Mouse (Mus musculus): ENCODE results near the gene Lman2l.
A peak's percentile ranks its signal among the peaks of the same experiment; 100 is the strongest.

Gene Lman2l

GRCm38 (mm10) chr1:36444471-36445464 is at the start of gene Lman2l:
Gene Lman2l, minus strand, starts transcription at chr1:36445271.
- peak; percentile 98 for DNase-seq

- DNase-seq: no peak
These were observed 48.2 kb upstream of the Lman2l start for GRCm38 (mm10) chr1:36493299-36493698.

- peak; percentile 78 for DNase-seq
These were observed 47.5 kb upstream of the Lman2l start for GRCm38 (mm10) chr1:36492416-36493139.

- DNase-seq: no peak
These were observed 44.6 kb upstream of the Lman2l start for GRCm38 (mm10) chr1:36489661-36490060.

GRCm38 (mm10) chr1:36487111-36487510 is 42.0 kb upstream of the Lman2l start:
- no peak for DNase-seq

- no peak for DNase-seq
These were observed 40.0 kb upstream of the Lman2l start for GRCm38 (mm10) chr1:36485080-36485479.

GRCm38 (mm10) chr1:36483825-36484224 is 38.8 kb upstream of the Lman2l start:
- peak; percentile 27 for DNase-seq

GRCm38 (mm10) chr1:36479903-36480899 is 35.1 kb upstream of the Lman2l start:
- DNase-seq: no peak

- DNase-seq: peak; percentile 52
These were observed 33.3 kb upstream of the Lman2l start for GRCm38 (mm10) chr1:36478343-36478795.

GRCm38 (mm10) chr1:36476426-36476825 is 31.4 kb upstream of the Lman2l start:
- peak; percentile 65 for DNase-seq

GRCm38 (mm10) chr1:36475480-36476110 is 30.5 kb upstream of the Lman2l start:
- DNase-seq: peak; percentile 33

GRCm38 (mm10) chr1:36474646-36475045 is 29.6 kb upstream of the Lman2l start:
- peak; percentile 71 for DNase-seq

- DNase-seq: no peak
These were observed 28.2 kb upstream of the Lman2l start for GRCm38 (mm10) chr1:36473211-36473780.

- DNase-seq: peak; percentile 48
These were observed 27.0 kb upstream of the Lman2l start for GRCm38 (mm10) chr1:36472106-36472440.

GRCm38 (mm10) chr1:36471181-36472105 is 26.4 kb upstream of the Lman2l start, which contains the start of gene Cnnm4:
Gene Cnnm4, plus strand, starts transcription at chr1:36471620.
- DNase-seq: peak; percentile 94

- DNase-seq: no peak
These were observed 24.9 kb upstream of the Lman2l start for GRCm38 (mm10) chr1:36469811-36470444.

- DNase-seq: no peak
These were observed 22.4 kb upstream of the Lman2l start for GRCm38 (mm10) chr1:36467446-36467845.

- DNase-seq: no peak
These were observed 20.6 kb upstream of the Lman2l start for GRCm38 (mm10) chr1:36465641-36466160.

GRCm38 (mm10) chr1:36461829-36462228 is 16.8 kb upstream of the Lman2l start:
- no peak for DNase-seq

Measured in kidney, postnatal 14 days (tissue).